Mouse (Mus musculus): ENCODE measurements around the gene Pcgf2. TPM values are rescaled to one million over a fixed set of nuclear protein-coding genes. Genes with fewer than 3 reads are reported as not detected.

Pcgf2 gene
- total RNA-seq, 1 experiment, result 20.1 TPM

DNA sequence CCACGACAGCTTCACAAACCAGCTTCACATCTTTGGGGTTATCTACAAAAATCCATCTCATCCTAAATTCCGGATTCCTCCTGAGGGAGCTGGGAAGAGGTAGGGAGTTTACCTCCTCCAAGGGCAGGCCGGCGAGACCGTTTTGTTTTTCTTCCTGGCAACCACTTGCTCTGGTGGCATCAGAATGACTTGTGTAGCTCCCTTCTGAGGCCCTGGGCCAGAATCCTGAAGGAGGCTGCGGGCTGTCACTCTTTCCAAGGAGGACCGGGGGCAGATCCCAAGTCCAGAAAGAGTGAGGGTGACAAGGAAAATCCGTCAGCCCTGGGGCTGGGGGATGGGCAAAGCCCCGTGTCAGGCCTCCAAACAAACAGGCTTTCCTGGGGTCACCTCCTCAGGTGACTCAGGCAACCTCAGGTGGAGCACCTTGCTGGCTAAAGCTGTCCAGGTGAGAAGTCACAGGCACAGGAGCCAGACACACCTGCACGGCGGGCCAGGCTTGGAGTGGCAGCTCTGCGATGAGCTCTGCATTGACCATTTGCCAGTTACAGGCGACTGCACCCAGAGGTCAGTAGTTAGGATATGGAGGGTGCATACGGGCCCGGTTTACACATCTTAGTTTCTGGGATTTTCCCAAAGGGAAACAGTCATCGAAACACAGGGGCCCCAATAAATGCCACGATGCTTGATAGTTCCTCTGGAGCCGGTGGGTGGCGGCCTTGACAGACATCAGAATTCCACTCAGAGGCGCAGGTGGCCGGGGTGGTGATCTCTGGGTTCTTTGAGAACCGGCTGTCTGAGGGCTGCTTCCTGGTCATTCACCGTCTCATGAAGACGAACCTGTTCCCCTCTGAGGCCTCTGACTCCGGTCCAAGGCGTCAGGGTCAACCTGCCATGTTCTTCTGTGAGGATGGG, 17.3 kb upstream of the Pcgf2 start:
- TF ChIP-seq HCFC1 (IDR thresholded peaks at IDR 0.05; ENCODE audit: borderline replicate concordance, insufficient read depth, low read length) (no peak), CHD2 (IDR thresholded peaks at IDR 0.05; ENCODE audit: low read depth, low read length) (no peak), ZNF384 (IDR thresholded peaks at IDR 0.05; ENCODE audit: low read depth, low read length) (no peak), MAFK (IDR thresholded peaks at IDR 0.05; ENCODE audit: insufficient read depth, low read depth, low read length) (no peak), ZC3H11A (IDR thresholded peaks at IDR 0.05; ENCODE audit: borderline replicate concordance, low read depth, low read length) (no peak)
- Histone ChIP-seq H3K9ac (ENCODE audit: insufficient read depth, low read depth, low read length, poor library complexity, severe bottlenecking) (no peak overlapping the region), H3K36me3 (ENCODE audit: control insufficient read depth, insufficient read depth, low read length, poor library complexity, severe bottlenecking) (peaks cover 46% of the 10 kb centered on the region), H3K4me3 (ENCODE audit: insufficient read depth in 1 of 2, low read depth in 1 of 2, low read length in 2 of 2, poor library complexity in 1 of 2, severe bottlenecking in 1 of 2) (no peak overlapping the region), H3K9me3 (ENCODE audit: control insufficient read depth, insufficient read depth, low read depth, low read length) (no peaks in the 10 kb centered on the region), H3K4me1 (ENCODE audit: control insufficient read depth in 2 of 2, insufficient read depth in 2 of 2, low read length in 2 of 2, poor library complexity in 1 of 2) (peaks cover 0 to 6% of the 10 kb centered on the region in 2 experiments; a peak in 1 of 4 replicates), H3K27ac (ENCODE audit: insufficient read depth, low read depth, low read length, poor library complexity, severe bottlenecking) (no peak overlapping the region)
- in situ Hi-C loops (cut with MboI; ENCODE audit: low sequenced_read_pairs in 2 of 2, unreplicated experiment in 2 of 2), result no loop called here
- DNase-seq (ENCODE audit: low read depth, low spot score), result no peak

DNA sequence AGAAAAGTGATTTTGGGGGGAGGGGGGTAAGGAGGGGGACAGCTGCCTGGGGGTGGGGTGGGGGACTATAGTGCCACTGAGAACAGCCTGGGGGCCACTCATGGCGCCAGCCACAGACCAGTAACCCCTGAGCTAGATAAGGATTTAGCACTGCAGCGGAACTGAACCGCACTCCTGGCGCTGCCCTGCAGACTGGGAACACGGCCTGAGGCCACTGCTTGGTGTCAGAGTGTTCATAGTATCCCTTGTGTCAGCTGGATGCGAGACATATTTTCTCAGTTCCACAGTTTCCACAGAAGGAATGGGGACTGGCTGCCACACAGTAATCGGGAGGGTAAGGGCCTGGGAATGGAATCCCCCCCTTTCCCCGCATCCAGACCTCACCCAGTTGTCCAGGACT, 15.7 kb upstream of the Pcgf2 start:
- TF ChIP-seq HCFC1 (IDR thresholded peaks at IDR 0.05; ENCODE audit: borderline replicate concordance, insufficient read depth, low read length), result no peak
- TF ChIP-seq ZC3H11A (IDR thresholded peaks at IDR 0.05; ENCODE audit: borderline replicate concordance, low read depth, low read length), result no peak
- TF ChIP-seq MAFK (IDR thresholded peaks at IDR 0.05; ENCODE audit: insufficient read depth, low read depth, low read length), result no peak
- TF ChIP-seq CHD2 (IDR thresholded peaks at IDR 0.05; ENCODE audit: low read depth, low read length), result no peak
- TF ChIP-seq ZNF384 (IDR thresholded peaks at IDR 0.05; ENCODE audit: low read depth, low read length), result no peak
- in situ Hi-C loops (cut with MboI; ENCODE audit: low sequenced_read_pairs in 2 of 2, unreplicated experiment in 2 of 2), result no loop called here
- DNase-seq (ENCODE audit: low read depth, low spot score), result no peak
- no peaks in the 10 kb centered on the region for H3K9me3 ChIP-seq (ENCODE audit: control insufficient read depth, insufficient read depth, low read depth, low read length)
- H3K9ac ChIP-seq (ENCODE audit: insufficient read depth, low read depth, low read length, poor library complexity, severe bottlenecking), result no peak overlapping the region
- no peak overlapping the region for H3K4me3 ChIP-seq (ENCODE audit: insufficient read depth in 1 of 2, low read depth in 1 of 2, low read length in 2 of 2, poor library complexity in 1 of 2, severe bottlenecking in 1 of 2)
- H3K27ac ChIP-seq (ENCODE audit: insufficient read depth, low read depth, low read length, poor library complexity, severe bottlenecking), result no peak overlapping the region
- H3K36me3 ChIP-seq (ENCODE audit: control insufficient read depth, insufficient read depth, low read length, poor library complexity, severe bottlenecking), result peaks cover 39% of the 10 kb centered on the region
- H3K4me1 ChIP-seq (ENCODE audit: control insufficient read depth in 2 of 2, insufficient read depth in 2 of 2, low read length in 2 of 2, poor library complexity in 1 of 2), result peaks cover 0 to 8% of the 10 kb centered on the region in 2 experiments; a peak in 1 of 4 replicates

DNA sequence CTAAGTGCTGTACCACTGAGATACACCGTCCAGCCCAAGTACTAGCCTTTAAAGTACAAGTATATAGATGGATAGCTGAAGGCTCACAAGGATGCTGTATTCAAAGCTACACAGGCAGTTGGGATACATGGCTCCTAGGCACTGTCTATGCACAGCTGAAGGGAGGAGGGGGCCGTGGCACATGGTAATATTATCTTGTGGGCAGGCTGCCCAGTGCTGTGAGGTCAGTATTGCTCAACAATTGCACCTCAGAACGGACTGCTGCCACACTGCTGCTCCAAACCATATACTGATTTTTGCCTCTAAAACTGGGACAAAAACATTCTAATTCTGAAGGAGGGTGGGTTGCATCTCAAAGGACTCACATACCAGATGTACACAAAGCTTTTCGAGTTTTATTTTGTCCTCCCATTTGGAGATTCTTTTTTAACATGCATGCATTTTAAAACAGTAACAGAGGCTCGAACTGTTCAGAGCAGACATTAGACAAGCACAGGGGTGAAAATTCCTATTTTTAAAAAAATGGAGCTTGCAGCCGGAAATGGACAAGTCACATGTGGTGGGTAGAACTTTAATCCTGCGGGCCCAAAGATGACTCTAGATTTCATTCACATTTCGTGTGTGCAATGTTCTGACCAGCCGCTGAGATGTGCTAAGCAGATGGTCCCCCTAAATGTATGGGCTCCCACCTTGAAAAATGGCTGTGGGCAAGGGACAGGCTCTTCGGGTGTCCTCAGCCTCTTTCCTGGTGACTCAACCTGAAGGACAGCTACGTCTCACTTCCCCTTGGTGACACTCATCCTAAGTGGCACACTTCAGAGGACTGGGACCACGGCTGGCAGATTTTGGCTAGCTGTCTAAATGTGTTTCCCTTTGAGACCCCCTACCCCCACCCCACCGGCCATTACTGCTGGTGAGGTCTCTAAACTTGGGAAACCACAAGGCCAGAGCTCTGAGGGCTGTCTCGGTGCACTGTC, 14.8 kb upstream of the Pcgf2 start:
- no peak overlapping the region for H3K27ac ChIP-seq (ENCODE audit: insufficient read depth, low read depth, low read length, poor library complexity, severe bottlenecking)
- peaks cover 0 to 8% of the 10 kb centered on the region in 2 experiments; a peak in 1 of 4 replicates for H3K4me1 ChIP-seq (ENCODE audit: control insufficient read depth in 2 of 2, insufficient read depth in 2 of 2, low read length in 2 of 2, poor library complexity in 1 of 2)
- H3K36me3 ChIP-seq (ENCODE audit: control insufficient read depth, insufficient read depth, low read length, poor library complexity, severe bottlenecking), result peaks cover 31% of the 10 kb centered on the region
- no peak for TF ChIP-seq CHD2 (IDR thresholded peaks at IDR 0.05; ENCODE audit: low read depth, low read length)
- TF ChIP-seq ZC3H11A (IDR thresholded peaks at IDR 0.05; ENCODE audit: borderline replicate concordance, low read depth, low read length), result no peak
- no peak for TF ChIP-seq HCFC1 (IDR thresholded peaks at IDR 0.05; ENCODE audit: borderline replicate concordance, insufficient read depth, low read length)
- no peak for TF ChIP-seq MAFK (IDR thresholded peaks at IDR 0.05; ENCODE audit: insufficient read depth, low read depth, low read length)
- TF ChIP-seq ZNF384 (IDR thresholded peaks at IDR 0.05; ENCODE audit: low read depth, low read length), result no peak
- no peaks in the 10 kb centered on the region for H3K9me3 ChIP-seq (ENCODE audit: control insufficient read depth, insufficient read depth, low read depth, low read length)
- no peak for DNase-seq (ENCODE audit: low read depth, low spot score)
- no peak overlapping the region for H3K9ac ChIP-seq (ENCODE audit: insufficient read depth, low read depth, low read length, poor library complexity, severe bottlenecking)
- in situ Hi-C loops (cut with MboI; ENCODE audit: low sequenced_read_pairs in 2 of 2, unreplicated experiment in 2 of 2), result no loop called here
- no peak overlapping the region for H3K4me3 ChIP-seq (ENCODE audit: insufficient read depth in 1 of 2, low read depth in 1 of 2, low read length in 2 of 2, poor library complexity in 1 of 2, severe bottlenecking in 1 of 2)

DNA sequence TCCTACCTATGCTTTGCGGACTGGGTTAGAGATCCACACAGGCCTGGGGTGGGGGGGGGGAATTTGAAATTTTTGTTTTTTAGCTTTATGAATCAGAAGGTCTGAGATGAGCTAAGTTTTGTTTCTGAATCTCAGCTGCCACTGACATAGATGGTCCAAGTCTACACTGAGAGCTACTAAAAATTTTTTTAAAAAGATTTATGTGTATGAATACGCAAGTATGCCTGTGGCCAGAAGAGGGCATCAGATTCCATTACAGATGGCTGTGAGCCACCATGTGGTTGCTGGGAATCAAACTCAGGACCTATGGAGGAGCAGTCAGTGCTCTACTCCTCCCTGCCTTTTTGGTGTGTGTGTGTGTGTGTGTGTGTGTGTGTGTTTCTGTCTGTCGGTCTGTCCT, 14.1 kb upstream of the Pcgf2 start:
- Histone ChIP-seq H3K36me3 (ENCODE audit: control insufficient read depth, insufficient read depth, low read length, poor library complexity, severe bottlenecking) (peaks cover 25% of the 10 kb centered on the region), H3K4me1 (ENCODE audit: control insufficient read depth in 2 of 2, insufficient read depth in 2 of 2, low read length in 2 of 2, poor library complexity in 1 of 2) (peaks cover 0 to 8% of the 10 kb centered on the region in 2 experiments; a peak in 1 of 4 replicates), H3K9me3 (ENCODE audit: control insufficient read depth, insufficient read depth, low read depth, low read length) (no peaks in the 10 kb centered on the region), H3K4me3 (ENCODE audit: insufficient read depth in 1 of 2, low read depth in 1 of 2, low read length in 2 of 2, poor library complexity in 1 of 2, severe bottlenecking in 1 of 2) (no peak overlapping the region), H3K27ac (ENCODE audit: insufficient read depth, low read depth, low read length, poor library complexity, severe bottlenecking) (no peak overlapping the region), H3K9ac (ENCODE audit: insufficient read depth, low read depth, low read length, poor library complexity, severe bottlenecking) (no peak overlapping the region)
- DNase-seq (ENCODE audit: low read depth, low spot score), result no peak
- in situ Hi-C loops (cut with MboI; ENCODE audit: low sequenced_read_pairs in 2 of 2, unreplicated experiment in 2 of 2), result no loop called here
- TF ChIP-seq MAFK (IDR thresholded peaks at IDR 0.05; ENCODE audit: insufficient read depth, low read depth, low read length) (no peak), ZNF384 (IDR thresholded peaks at IDR 0.05; ENCODE audit: low read depth, low read length) (peak; percentile 39; the same call in 1 of the 2 replicates)
